Mouse (Mus musculus): Measurements from ENCODE around the gene Psrc1.

Psrc1 gene

DNA sequence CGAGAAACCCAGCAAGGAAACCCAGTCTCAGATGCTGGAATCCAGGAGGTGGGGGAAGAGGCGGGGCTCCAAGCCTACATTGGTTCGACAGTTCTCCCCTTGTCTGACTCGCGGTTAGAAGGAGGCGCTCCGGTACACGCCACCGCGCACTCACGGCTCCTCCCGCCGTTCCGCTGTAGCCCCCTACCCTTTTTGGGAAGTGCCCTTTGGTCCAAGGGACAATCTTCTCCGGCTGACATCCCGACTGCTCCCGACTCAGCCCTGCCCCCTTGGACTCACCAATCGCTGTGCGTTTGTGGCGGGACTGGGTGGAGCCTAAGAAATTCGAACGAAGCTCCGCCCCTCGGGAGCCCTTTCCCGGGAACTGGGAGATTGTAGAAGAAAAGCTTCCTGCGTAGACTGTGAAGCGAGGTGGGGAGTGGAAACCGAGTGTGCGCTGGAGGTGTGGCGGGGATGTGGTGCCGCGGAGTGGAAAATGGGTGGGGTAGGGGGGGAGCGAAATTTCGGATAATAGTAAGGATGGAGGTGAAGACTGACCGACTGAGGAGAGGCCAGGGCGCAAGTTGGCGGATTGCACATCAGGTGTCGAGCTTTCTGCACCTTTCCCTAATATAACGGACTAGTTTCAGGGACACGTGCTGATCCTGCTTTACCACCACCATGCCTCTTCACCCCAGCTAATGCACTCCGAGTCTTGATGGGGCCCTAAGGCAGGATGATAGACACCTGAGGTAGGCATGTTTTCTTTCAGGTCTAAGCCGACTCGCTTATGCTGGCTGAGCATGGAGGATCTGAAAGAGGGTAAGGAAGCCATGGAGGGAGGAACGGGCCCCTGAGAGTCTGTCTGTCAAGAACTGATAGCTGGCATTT lies at the start of gene Psrc1:
Psrc1 (plus strand) TSS at position 355 of the 870 bp plus-strand sequence.
- DNase-seq (ENCODE audit: low spot score) = no peak

GRCm38 (mm10) chr3:108336878-108337277 lies 46.8 kb upstream of the Psrc1 start:
- DNase-seq (ENCODE audit: low spot score) = no peak

DNA sequence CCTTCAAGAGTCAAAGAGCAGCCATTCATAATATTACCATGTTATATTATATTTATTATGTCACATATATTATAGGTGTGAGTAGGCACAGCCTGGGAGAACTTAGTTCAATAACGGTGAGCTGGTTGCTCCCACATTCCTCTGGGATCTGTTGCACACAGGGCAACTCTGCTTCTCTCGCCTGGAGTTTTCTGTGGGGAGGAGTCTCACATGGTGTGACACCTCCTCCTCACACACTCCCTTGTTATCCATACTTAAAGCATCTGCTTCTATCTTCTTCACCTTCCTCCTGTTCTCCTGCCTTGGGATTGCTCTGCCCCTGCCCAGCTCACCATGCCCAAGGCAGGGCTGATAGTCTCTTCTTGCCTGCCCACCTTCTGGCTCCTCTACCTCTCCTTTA lies 42.6 kb upstream of the Psrc1 start:
- DNase-seq (ENCODE audit: low spot score) = no peak

DNA sequence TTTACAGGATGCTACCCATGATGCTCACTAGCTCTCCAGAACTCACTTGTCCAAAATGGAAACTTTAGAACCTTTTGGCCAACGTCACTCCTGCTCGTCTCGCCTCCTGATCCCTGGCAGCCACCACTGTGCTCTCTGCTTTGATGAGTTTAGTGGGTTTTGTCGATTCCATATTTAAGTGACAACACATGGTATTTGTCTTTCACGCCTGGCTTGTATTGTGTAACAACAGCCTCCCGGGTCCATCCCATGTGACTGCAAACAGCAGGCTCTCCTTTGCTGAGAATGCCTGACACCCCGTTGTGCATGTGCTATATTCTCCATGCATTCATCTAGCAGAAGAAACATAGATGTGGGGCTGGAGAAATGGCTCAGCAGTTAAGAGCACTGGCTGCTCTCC lies 41.5 kb upstream of the Psrc1 start:
- no peak for DNase-seq (ENCODE audit: low spot score)

DNA sequence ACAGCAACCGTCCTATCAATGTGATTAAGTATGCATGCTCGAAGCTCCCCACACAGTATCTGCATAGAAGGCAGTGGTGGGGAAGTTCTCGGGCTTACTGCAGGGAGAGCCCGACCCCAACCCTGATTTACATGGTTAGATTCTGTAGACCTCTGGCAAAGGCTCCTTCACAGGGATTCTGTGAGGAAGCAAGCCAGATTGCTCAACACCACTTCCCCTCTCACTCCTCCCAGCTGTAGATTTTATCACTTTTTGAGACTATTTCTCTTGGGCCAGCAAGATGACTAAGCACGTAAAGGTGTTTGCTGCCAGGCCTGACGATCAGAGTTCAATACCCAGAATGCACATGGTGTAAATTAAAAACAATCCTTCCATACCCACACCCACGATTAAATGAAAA lies 37.8 kb upstream of the Psrc1 start:
- DNase-seq (ENCODE audit: low spot score) = no peak

GRCm38 (mm10) chr3:108348376-108348775 lies 35.3 kb upstream of the Psrc1 start:
- DNase-seq (ENCODE audit: low spot score) = no peak

DNA sequence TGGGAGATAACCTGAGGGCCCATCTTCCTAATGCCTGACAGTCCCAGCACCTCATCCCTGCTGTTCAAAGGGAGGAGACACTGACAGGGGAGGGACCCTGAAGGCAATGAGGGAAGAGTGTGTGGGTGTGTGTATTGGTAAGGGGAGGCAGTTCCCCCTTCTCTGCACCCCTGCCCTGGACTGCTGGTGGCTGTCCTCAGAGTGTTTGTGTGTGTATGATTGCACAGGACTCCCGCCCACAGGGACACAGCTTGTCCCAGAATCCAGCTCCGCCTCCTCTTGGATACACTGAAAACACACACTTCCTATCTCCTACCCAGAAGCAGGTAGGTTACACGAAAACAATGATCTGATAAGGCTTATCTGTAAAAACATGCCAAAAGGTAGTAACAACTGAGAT lies 28.4 kb upstream of the Psrc1 start:
- no peak for DNase-seq (ENCODE audit: low spot score)

DNA sequence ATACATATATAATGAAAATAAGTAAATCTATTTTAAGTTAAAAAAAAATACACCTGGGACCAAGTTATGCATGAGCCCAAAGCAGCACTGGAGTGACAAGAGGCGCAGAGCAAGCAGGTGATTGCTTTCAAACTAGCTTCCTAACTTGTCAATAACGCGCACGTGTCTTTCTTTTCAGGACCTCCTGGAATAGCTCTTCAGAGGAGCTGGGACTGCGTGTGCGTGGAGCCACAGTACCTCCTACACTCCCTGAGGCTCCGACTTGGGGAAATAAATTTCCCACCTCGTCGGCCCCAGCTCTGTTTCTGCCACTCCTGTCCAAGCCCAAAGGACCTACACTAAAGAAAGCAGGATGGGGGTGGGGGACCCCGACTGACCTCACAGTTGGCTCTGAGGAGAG lies 26.6 kb upstream of the Psrc1 start:
- DNase-seq (ENCODE audit: low spot score) = no peak

- DNase-seq (ENCODE audit: low spot score) = no peak
Observed at GRCm38 (mm10) chr3:108358445-108358844, 25.2 kb upstream of the Psrc1 start.

DNA sequence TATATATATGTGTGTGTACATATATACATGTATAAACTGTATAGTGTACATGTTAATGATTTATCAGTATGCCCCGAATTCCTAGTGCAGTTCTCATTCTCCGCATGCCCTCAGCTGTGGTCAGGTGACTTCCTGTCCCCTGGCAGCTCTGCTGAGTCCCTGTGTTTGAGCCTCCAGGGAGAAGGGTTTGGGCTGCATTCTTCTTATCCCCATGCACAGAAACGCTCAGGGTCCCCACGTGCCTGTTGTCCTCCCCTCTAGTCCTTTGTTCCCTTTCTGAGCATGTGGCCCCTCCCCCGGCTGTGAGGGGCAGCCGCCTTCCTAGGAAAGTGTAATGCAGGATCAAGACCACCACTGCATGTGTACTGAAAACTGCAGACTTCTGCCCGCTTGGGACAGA lies 22.7 kb upstream of the Psrc1 start:
- DNase-seq (ENCODE audit: low spot score) = no peak

DNA sequence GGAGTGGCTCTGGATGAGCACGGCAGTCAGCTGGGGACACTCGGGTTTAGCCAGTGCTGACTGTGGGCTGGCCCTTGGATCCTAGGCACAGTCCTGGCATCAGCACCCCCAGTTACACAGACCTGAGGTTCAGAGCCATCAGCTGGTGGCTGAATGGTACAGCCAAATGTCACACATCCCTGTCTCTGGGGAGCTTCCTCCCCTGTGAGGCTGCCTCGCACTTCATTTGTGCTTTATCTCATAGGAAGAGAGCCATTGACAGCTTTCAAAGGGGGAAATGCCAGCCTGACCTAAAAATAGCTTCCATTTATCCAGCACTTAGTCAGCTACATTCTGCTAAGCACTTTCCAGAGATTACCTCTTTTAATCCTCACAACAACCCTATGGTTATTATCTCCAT lies 20.0 kb upstream of the Psrc1 start:
- no peak for DNase-seq (ENCODE audit: low spot score)

DNA sequence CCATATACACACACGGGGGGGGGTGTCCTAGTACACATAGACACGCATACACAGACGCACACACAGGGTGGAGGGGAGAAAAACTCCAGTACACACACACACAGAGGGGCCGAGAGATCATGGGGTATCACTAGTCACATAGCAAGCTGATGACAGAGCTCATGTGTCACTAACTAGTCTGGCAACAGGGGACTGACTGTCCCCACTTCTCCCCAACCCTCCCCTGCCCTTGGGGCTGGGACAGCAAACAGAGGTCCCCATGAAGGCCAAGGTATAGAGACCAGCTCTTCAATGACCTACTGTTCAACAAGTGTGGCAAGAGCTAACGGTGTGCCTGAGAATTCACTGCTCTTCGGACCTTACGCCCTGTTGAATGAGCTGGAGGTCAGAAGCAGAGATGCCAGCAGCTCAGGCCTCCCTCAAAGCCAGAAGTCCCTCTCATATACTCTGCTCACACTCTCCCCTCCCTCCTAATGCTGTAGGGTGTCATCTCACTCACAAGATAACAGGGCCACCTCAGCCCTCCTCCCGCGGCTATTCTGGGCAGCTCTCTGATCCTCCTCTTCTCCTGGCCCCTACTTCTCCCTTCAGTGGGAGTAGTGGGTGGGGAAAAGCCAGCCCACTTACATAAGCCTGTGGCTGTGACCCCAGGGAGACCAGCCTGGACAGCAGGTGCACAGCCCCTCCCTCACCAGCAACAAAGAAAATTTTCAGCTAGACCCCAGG lies 19.2 kb upstream of the Psrc1 start, which contains the start of gene Mybphl:
Mybphl (plus strand) TSS at position 642 of the 726 bp plus-strand sequence.
- no peak for DNase-seq (ENCODE audit: low spot score)

DNA sequence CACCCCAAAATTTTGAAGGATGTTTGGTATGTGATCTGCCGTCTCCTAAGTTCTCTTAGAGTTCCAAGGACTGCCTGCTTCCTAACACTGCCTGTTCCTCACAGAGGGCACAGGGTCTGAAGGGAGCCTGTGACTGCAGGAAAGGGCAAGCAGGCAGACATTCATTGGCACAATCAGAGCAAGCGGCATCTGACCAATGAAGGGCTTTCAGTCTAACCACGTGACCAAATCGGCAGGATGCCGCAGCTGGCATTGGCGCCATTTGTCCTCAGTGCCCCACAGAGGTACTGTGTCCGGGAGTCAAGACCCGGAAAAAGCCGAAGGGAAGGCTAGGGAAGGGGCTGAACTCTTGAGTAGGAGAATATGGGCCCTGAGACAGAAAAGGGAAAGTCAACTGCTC lies 16.5 kb upstream of the Psrc1 start:
- no peak for DNase-seq (ENCODE audit: low spot score)

- DNase-seq (ENCODE audit: low spot score) = no peak
Observed at GRCm38 (mm10) chr3:108367828-108368227, 15.8 kb upstream of the Psrc1 start.

GRCm38 (mm10) chr3:108368721-108369120 lies 14.9 kb upstream of the Psrc1 start:
- DNase-seq (ENCODE audit: low spot score) = no peak

DNA sequence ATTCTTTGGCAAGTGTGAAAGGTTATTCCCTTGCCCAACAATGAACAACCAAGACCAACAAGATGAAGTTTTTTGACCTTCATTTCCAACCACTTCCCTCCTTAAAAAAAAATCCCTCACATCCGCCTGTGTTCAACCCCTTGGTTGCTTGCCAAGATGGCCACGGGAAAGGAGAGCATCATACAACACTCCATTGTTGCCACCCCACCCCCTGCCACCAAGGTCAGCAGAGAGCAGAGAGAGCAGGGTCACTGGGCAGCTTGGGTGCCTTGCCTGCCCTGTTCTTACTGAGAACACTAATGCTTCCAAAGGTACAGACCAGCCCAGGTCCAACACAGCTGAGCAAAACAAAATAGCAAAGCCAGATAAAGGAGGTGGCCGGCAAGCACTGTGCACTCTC lies 11.4 kb upstream of the Psrc1 start:
- no peak for DNase-seq (ENCODE audit: low spot score)

DNA sequence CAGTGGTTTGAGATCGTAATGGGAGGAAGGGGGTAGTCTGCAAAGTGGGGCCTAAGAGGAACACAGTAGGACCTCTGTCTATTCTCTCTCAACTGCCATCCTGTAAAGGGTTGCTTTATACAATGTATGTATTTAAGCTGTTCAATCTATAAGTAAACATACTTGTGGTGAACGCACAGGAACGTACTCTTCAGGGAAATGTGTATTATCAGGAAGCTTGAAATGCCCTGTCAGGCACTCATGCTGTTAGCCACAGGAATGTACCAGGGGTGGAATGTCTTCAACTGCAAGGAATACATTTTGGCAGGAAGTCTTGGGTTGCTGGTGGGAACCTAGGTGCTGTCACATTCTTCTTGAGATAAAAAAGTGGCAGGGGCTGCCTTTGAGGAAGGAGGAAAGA lies 10.9 kb upstream of the Psrc1 start:
- no peak for DNase-seq (ENCODE audit: low spot score)

GRCm38 (mm10) chr3:108378875-108379663 lies 4.6 kb upstream of the Psrc1 start:
- DNase-seq (ENCODE audit: low spot score) = no peak

GRCm38 (mm10) chr3:108380695-108381094 lies 2.9 kb upstream of the Psrc1 start:
- DNase-seq (ENCODE audit: low spot score) = no peak

- no peak for DNase-seq (ENCODE audit: low spot score)
Observed at GRCm38 (mm10) chr3:108381945-108382875, 1.4 kb upstream of the Psrc1 start.

DNA sequence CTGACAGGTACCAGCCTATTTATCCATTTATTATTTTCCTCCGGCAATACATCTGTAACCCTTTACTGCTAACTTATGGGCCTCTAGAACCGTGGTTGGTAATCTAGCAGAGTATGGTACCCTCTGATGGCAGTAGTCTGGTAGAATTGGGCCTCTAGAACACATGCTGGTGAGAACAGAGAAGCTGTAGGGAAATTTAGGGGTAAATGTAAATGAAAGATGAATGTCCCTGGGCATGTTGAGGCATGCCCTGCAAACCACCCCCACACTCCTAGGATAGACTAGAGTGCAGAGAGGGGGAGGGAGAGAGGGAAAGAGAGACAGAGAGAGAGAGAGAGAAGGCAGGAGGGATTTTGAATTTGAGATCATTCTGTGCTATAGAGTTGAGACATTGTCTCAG lies 786 bp downstream of the Psrc1 start:
- DNase-seq (ENCODE audit: low spot score) = no peak

All from urinary bladder, postnatal 10 days (tissue).